Comparison of ENCODE assay signal across 10 mouse cellular contexts in the genomic region with DNA sequence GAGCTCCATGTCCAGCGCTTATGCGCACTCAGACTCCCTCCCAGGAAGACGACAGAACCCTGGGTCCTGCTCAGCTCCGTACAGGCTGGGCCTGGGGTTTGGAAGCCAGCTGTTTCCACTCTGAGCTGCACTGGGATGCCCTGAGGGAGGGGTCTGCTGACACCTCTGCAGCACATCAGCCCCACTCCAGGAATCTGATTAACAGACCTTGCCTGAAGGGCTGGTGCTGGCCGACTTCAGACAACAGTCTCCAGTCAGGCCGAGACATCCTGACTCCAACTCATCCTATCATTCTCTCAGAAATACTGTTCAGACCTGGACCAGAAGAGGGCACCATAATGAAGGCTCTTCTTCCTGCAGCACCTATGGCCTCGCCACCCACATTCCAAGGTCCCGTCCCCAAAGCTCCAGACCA. TPM values are rescaled to one million over a fixed set of nuclear protein-coding genes. Genes with fewer than 3 reads are reported as not detected.
DNase-seq lines count a peak whose midpoint lies in the region; ATAC-seq and TF ChIP-seq lines count a peak whose summit lies in the region.
"Had no signal": no experiment of that assay in that cellular context is flagged by ENCODE, and none has a peak within 500 bp of the region (broad histone marks: within the 10 kb centered on the region; RNA-seq: fewer than 3 reads in every experiment).

No protein-coding gene starts in this region.

- no peaks in the 10 kb centered on the region for H3K9me3 ChIP-seq in embryonic facial prominence, embryonic 10.5 days
- no peaks in the 10 kb centered on the region for H3K9me3 ChIP-seq in limb, embryonic 11.5 days (ENCODE audit: control insufficient read depth, low read length)
- no peaks in the 10 kb centered on the region for H3K9me3 ChIP-seq in forebrain, embryonic 14.5 days (replicated peaks; ENCODE audit: control insufficient read depth, low read length)
- H3K9me3 ChIP-seq: forebrain, embryonic 13.5 days had no signal

- peaks cover 5% of the 10 kb centered on the region; the same call in 1 of the 2 replicates for H3K4me1 ChIP-seq in embryonic facial prominence, embryonic 10.5 days
- H3K4me1 ChIP-seq in limb, embryonic 11.5 days (ENCODE audit: control insufficient read depth, insufficient read depth, low read length), result no peaks in the 10 kb centered on the region
- no peaks in the 10 kb centered on the region for H3K4me1 ChIP-seq in forebrain, embryonic 14.5 days (ENCODE audit: control insufficient read depth, insufficient read depth, low read length)
- H3K4me1 ChIP-seq: forebrain, embryonic 13.5 days had no signal

- peak; percentile 31 for DNase-seq in adrenal gland, postnatal 10 days
- DNase-seq in adrenal gland, adult 18-20 months (ENCODE audit: low spot score in 2 of 2), result no peak
- DNase-seq in layer of hippocampus, adult 2 months (ENCODE audit: low spot score in 2 of 2), result no peak
- DNase-seq in layer of hippocampus, postnatal 36 days, result no peak
- DNase-seq in embryonic facial prominence, embryonic 10.5 days (ENCODE audit: low spot score), result peak; percentile 43
- DNase-seq in limb, embryonic 11.5 days (ENCODE audit: low spot score), result peak; percentile 25
- DNase-seq in thymus, postnatal 25 days, result no peak
- DNase-seq in forebrain, embryonic 14.5 days (ENCODE audit: low spot score), result no peak

- no peaks in the 10 kb centered on the region for H3K27me3 ChIP-seq in embryonic facial prominence, embryonic 10.5 days (replicated peaks; ENCODE audit: low read depth, poor library complexity, severe bottlenecking)
- no peaks in the 10 kb centered on the region for H3K27me3 ChIP-seq in limb, embryonic 11.5 days (ENCODE audit: control insufficient read depth, insufficient read depth, low read length)
- no peaks in the 10 kb centered on the region for H3K27me3 ChIP-seq in forebrain, embryonic 14.5 days (replicated peaks; ENCODE audit: control insufficient read depth, insufficient read depth, low read length)
- H3K27me3 ChIP-seq: forebrain, embryonic 13.5 days had no signal

- no peaks in the 10 kb centered on the region for H3K36me3 ChIP-seq in embryonic facial prominence, embryonic 10.5 days (replicated peaks)
- no peaks in the 10 kb centered on the region for H3K36me3 ChIP-seq in limb, embryonic 11.5 days (ENCODE audit: control insufficient read depth, insufficient read depth, low read length)
- no peaks in the 10 kb centered on the region for H3K36me3 ChIP-seq in forebrain, embryonic 14.5 days (ENCODE audit: control insufficient read depth, insufficient read depth, low read length)

- H3K9ac ChIP-seq in limb, embryonic 11.5 days (ENCODE audit: low read length), result no peak overlapping the region
- no peak overlapping the region for H3K9ac ChIP-seq in forebrain, embryonic 14.5 days (ENCODE audit: low read length)
- H3K9ac ChIP-seq: forebrain, embryonic 13.5 days had no signal

- no peak overlapping the region for H3K4me2 ChIP-seq in limb, embryonic 11.5 days (ENCODE audit: low read depth, severe bottlenecking)
- H3K4me2 ChIP-seq in forebrain, embryonic 14.5 days (ENCODE audit: low read length), result no peak overlapping the region
- H3K4me2 ChIP-seq: forebrain, embryonic 13.5 days had no signal

- peak overlapping the region; percentile 82 for H3K27ac ChIP-seq in layer of hippocampus, adult 2 months
- H3K27ac ChIP-seq in embryonic facial prominence, embryonic 10.5 days (replicated peaks), result no peak overlapping the region
- H3K27ac ChIP-seq in limb, embryonic 11.5 days (replicated peaks; ENCODE audit: low read depth, low read length), result no peak overlapping the region
- H3K27ac ChIP-seq in forebrain, embryonic 14.5 days (ENCODE audit: low read depth, low read length), result no peak overlapping the region
- H3K27ac ChIP-seq: forebrain, embryonic 13.5 days had no signal

- peak; percentile 66 for TF ChIP-seq CTCF in layer of hippocampus, adult 2 months (conservative IDR thresholded peaks at IDR 0.05)

- no peak for ATAC-seq in limb, embryonic 11.5 days (ENCODE audit: insufficient number of reproducible peaks, low FRiP score, low TSS enrichment, low read depth)
- ATAC-seq in forebrain, embryonic 14.5 days, result no peak
- ATAC-seq: forebrain, embryonic 13.5 days had no signal

- H3K4me3 ChIP-seq in layer of hippocampus, adult 2 months, result no peak overlapping the region
- H3K4me3 ChIP-seq in embryonic facial prominence, embryonic 10.5 days, result no peak overlapping the region
- H3K4me3 ChIP-seq in limb, embryonic 11.5 days (ENCODE audit: low read depth, low read length), result no peak overlapping the region
- H3K4me3 ChIP-seq in forebrain, embryonic 14.5 days (ENCODE audit: low read depth, low read length), result no peak overlapping the region
- H3K4me3 ChIP-seq: forebrain, embryonic 13.5 days had no signal

- WGBS in embryonic facial prominence, embryonic 10.5 days, result 41% methylated on average over 8 of the region's 8 CpGs
- 40% methylated on average over 8 of the region's 8 CpGs for WGBS in limb, embryonic 11.5 days
- 65% methylated on average over 8 of the region's 8 CpGs for WGBS in forebrain, embryonic 14.5 days

RNA-seq across cellular contexts. Expression of gene Ryr2, which starts 49.4 kb away (rescaled TPM):
- 10 to 100 TPM in 1 of 2 experiments, 1 to 10 TPM in 1; 7.9 to 13.5 TPM for total RNA-seq in adrenal gland, postnatal 10 days (2021)
- 10 to 100 TPM; 12.3 to 20.0 TPM for total RNA-seq in adrenal gland, adult 18-20 months (2021)
- total RNA-seq in layer of hippocampus, adult 2 months (2021), result 100 to 1,000 TPM; 251 to 264 TPM
- total RNA-seq in layer of hippocampus, postnatal 36 days (2021), result 100 to 1,000 TPM; 237 to 265 TPM
- 0.14 and 0.15 TPM in 2 replicates for polyA plus RNA-seq in embryonic facial prominence, embryonic 10.5 days (2016; fragmentation: Nextera tagmentation; extraction: Ambion mirVana)
- polyA plus RNA-seq in limb, embryonic 11.5 days (2014; fragmentation: Nextera tagmentation; extraction: Ambion mirVana), result 0.15 and 0.23 TPM in 2 replicates
- 0.76 and 2.1 TPM in 2 replicates for polyA plus RNA-seq in forebrain, embryonic 14.5 days (2014; fragmentation: Nextera tagmentation; extraction: Ambion mirVana)
- polyA plus RNA-seq: liver, adult 2 months had no signal

Comparison
In these comparisons a context has a peak if more than half of its experiments do, and no peak if none do; other contexts are left out.
1. DNase-seq: peak in adrenal gland, postnatal 10 days (single experiment), embryonic facial prominence, embryonic 10.5 days (single experiment) and limb, embryonic 11.5 days (single experiment); none in adrenal gland, adult 18-20 months (0 of 2), layer of hippocampus, adult 2 months (0 of 2), layer of hippocampus, postnatal 36 days (0 of 2), thymus, postnatal 25 days (single experiment) and forebrain, embryonic 14.5 days (single experiment).
2. RNA of gene Ryr2, which starts 49.4 kb away (total RNA-seq): 237 to 265 TPM in layer of hippocampus, postnatal 36 days and 251 to 264 TPM in layer of hippocampus, adult 2 months; 12.3 to 20.0 TPM in adrenal gland, adult 18-20 months and 7.9 to 13.5 TPM in adrenal gland, postnatal 10 days; every median in the first group is over 10 times any median in the second.